Mouse (Mus musculus) liver, embryonic 16.5 days (tissue): ENCODE measurements around the gene Hist1h3c. TPM values are rescaled to one million over a fixed set of nuclear protein-coding genes. Genes with fewer than 3 reads are reported as not detected.
"Not testable (repeated sequence)": the region's sequence is repeated elsewhere in the genome, so short reads cannot be mapped to it uniquely, and the experiment has no call there.

ENCODE experiments used
- ATAC-seq: fragments of 200-750 bp; cut with Nextera tagmentation; 2 replicates; pipeline ENCODE4 v1.8.0; 2017; ENCODE audit warnings: low read depth, mild to moderate bottlenecking, moderate number of reproducible peaks, moderate library complexity
- H3K27ac ChIP-seq: fragments of 300-500 bp; sonication (generic); 2 replicates; pipeline ENCODE4 v1.5.1; 2014; ENCODE audit warnings: mild to moderate bottlenecking, low read length
- H3K27me3 ChIP-seq: fragments of 300-500 bp; sonication (generic); 2 replicates; pipeline ENCODE4 v1.6.1; 2014; ENCODE audit warnings: low read depth, low read length, mixed read lengths; ENCODE audit not compliant: control insufficient read depth, insufficient read depth
- H3K36me3 ChIP-seq: fragments of 300-500 bp; sonication (generic); 2 replicates; pipeline ENCODE4 v1.6.1; 2014; ENCODE audit warnings: mild to moderate bottlenecking; ENCODE audit not compliant: control insufficient read depth, insufficient read depth
- H3K4me1 ChIP-seq: fragments of 300-500 bp; sonication (generic); 2 replicates; pipeline ENCODE4 v1.6.1; 2014; ENCODE audit warnings: low read depth, low read length, mixed read lengths; ENCODE audit not compliant: control insufficient read depth
- H3K4me2 ChIP-seq: fragments of 300-500 bp; sonication (generic); 2 replicates; pipeline ENCODE4 v1.6.1; 2014; ENCODE audit warnings: low read depth, low read length, mixed read lengths
- H3K4me3 ChIP-seq: fragments of 300-500 bp; sonication (generic); 2 replicates; pipeline ENCODE4 v1.5.1; 2014; ENCODE audit warnings: low read depth, mild to moderate bottlenecking, low read length
- H3K9ac ChIP-seq: fragments of 300-500 bp; sonication (generic); 2 replicates; pipeline ENCODE4 v1.6.1; 2014; ENCODE audit warnings: low read depth, low read length
- H3K9me3 ChIP-seq: fragments of 300-500 bp; sonication (generic); replicated peaks from 2 replicates; pipeline ENCODE4 v1.6.1; 2016; ENCODE audit warnings: low read length; ENCODE audit not compliant: control insufficient read depth
- WGBS: fragments of 180-500 bp; shearing (Covaris S2); extraction: QIAGEN DNeasy Blood & Tissue Kit; methylation state at CpG from one replicate; pipeline ENCODE4 v1.1.7; 2014; ENCODE audit not compliant: insufficient replicate concordance; 5-methylcytosine and 5-hydroxymethylcytosine counted together
- polyA plus RNA-seq: library from polyadenylated mRNA; unstranded; fragments of >200 nt; fragmentation: Nextera tagmentation; extraction: Ambion mirVana; gene quantifications from 2 replicates; pipeline ENCODE4 v1.2.1, GENCODE M21; 2015

The Hist1h3c gene
- 4.4 and 7.4 TPM in 2 replicates for polyA plus RNA-seq

DNA sequence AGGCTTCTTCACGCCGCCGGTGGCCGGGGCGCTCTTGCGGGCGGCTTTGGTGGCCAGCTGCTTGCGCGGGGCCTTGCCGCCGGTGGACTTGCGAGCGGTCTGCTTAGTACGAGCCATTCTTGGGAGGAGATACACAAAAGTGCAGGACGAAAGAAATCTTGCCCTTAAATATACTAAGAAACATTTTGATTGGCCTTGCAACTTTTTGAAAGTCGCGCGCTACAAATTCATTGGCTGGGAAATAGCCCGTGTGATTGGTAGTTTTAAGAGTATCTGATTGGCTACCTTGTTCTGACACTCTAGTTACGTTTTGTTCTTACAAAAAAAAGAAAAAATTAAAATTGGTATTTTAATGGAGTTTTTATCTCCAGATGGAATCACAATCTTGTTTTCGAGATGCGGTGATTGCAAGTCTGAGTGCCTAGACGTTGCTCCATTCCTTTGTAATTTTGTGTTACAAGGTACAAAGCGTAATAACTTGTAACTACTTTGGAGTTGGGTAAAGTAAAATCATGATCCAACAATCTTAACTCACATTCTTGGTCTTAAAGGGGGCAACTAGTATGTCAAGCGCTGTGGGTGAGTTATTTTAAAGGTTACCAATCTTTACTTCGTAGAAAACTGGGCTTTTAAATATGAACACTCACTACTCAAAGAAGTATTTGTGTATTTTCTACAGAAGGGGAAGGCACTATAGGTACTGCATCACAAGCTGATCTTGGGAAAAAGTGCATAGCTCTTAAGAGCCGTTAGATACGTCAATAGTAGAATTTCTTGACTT lies at the start of gene Hist1h3c:
Gene Hist1h3c, minus strand, starts transcription at position 222 of the 781 bp plus-strand sequence.
- ATAC-seq = peak; percentile 56

GRCm38 (mm10) chr13:23792520-23792919 lies 47.1 kb upstream of the Hist1h3c start:
- Histone ChIP-seq H3K27ac (no peak overlapping the region), H3K4me3 (no peak overlapping the region), H3K4me1 (no peaks in the 10 kb centered on the region), H3K4me2 (no peak overlapping the region), H3K36me3 (no peaks in the 10 kb centered on the region), H3K9ac (no peak overlapping the region), H3K27me3 (no peaks in the 10 kb centered on the region), H3K9me3 (no peaks in the 10 kb centered on the region)
- ATAC-seq = no peak
- 31% methylated on average over 2 of the region's 2 CpGs for WGBS

More for the DNA sequence above, at the start of gene Hist1h3c:
- peaks cover 36% of the 10 kb centered on the region for H3K4me1 ChIP-seq
- H3K9me3 ChIP-seq = no peaks in the 10 kb centered on the region
- peak within 1 kb of the TSS; percentile 100 for H3K27ac ChIP-seq
- peak within 1 kb of the TSS; percentile 86 for H3K9ac ChIP-seq
- peak within 1 kb of the TSS; percentile 66 for H3K4me3 ChIP-seq
- H3K27me3 ChIP-seq = no peaks in the 10 kb centered on the region
- 1% methylated on average over 23 of the region's 28 CpGs for WGBS
- H3K4me2 ChIP-seq = peak within 1 kb of the TSS; percentile 76
- no peaks in the 10 kb centered on the region for H3K36me3 ChIP-seq

DNA sequence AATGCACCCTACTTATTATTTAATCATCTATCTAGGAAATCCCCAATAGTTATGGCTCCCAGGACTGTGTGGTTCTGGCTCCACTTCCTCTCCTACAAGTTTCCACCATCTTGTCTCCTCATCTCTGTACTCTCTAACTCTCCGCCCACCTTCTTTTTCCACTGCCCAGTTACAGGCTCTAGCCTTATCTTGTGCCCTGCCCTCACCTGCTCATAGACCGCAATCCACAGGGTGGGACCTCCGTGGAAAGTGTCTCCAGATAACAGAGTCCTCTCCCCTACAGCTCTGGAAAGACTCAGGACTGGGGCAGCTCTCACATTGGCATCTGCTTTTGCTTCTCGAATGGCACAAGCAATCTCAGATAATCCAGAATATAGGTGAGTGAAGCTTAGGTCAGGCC lies 33.6 kb upstream of the Hist1h3c start:
- Histone ChIP-seq H3K9ac (no peak overlapping the region), H3K9me3 (no peaks in the 10 kb centered on the region), H3K36me3 (no peaks in the 10 kb centered on the region), H3K4me2 (no peak overlapping the region), H3K4me1 (no peaks in the 10 kb centered on the region; the same call in 1 of the 2 replicates), H3K27ac (no peak overlapping the region), H3K27me3 (no peaks in the 10 kb centered on the region), H3K4me3 (no peak overlapping the region)
- WGBS = 49% methylated on average over 4 of the region's 4 CpGs
- 0 out of 2 replicates have a peak, but pooled peaks have one; percentile 11 for ATAC-seq

DNA sequence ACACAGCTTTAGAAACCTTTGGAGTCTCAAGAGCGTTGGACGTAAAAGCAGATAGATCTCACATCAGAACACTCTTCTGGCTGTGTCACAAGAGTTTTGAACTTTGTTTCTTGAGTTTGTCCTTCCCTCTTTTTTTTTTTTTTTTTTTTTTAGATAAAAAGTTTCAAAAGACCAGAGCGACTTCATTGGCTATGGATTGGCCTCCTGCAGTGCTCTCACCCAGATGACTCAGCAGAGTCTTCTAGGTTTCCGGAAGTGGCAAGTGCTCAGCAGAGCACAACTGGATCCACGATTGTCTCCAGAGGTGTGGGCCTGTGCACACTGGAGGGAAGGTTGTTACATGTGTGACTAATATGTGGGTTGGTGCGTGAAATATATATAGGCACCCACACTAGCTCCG lies 32.9 kb upstream of the Hist1h3c start:
- Histone ChIP-seq H3K9ac (no peak overlapping the region), H3K4me2 (no peak overlapping the region), H3K4me3 (no peak overlapping the region), H3K36me3 (no peaks in the 10 kb centered on the region), H3K27me3 (no peaks in the 10 kb centered on the region), H3K27ac (no peak overlapping the region), H3K4me1 (peaks cover 2% of the 10 kb centered on the region; the same call in 1 of the 2 replicates), H3K9me3 (no peaks in the 10 kb centered on the region)
- no peak for ATAC-seq
- WGBS = 72% methylated on average over 7 of the region's 7 CpGs

DNA sequence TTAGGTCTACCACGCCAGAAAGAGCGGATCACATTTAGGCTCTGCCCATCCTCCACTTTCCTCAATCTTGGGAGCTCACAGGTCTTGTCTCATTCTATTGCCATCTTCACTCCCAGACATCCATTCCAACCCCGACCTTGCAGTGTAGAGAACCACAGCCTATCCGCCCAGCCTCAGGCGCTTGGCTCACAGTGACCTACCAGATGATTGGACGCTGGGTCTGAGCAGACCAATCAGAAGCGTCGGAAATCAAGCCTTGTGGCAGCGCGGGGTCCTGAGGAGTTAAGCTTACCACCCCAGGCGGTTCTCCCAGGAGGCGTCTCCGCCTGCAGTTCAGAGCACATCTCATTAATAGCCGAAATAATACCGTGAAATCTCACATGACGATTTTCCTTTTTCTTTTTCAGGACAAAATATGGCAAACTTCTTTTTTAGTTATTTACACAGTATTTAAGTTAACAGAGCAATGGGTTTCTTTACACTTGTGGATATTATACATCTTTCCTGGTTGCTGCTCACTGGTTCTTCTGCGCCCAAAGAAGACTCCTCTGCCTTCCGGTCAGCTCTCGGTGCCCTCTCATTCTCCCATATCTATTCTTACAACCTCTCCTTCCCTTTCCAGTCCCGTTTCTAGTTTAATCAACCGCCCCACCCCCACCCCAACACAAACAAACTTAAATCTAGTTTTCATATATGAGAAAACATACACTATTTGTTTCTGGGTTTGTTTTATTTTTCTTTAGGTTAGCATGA lies 27.3 kb upstream of the Hist1h3c start:
- no peaks in the 10 kb centered on the region for H3K36me3 ChIP-seq
- WGBS = 16% methylated on average over 21 of the region's 21 CpGs
- H3K4me1 ChIP-seq = peaks cover 10% of the 10 kb centered on the region
- H3K27me3 ChIP-seq = no peaks in the 10 kb centered on the region
- no peaks in the 10 kb centered on the region for H3K9me3 ChIP-seq
- H3K9ac ChIP-seq = peak overlapping the region; percentile 24
- H3K4me3 ChIP-seq = peak overlapping the region; percentile 37
- H3K4me2 ChIP-seq = peak overlapping the region; percentile 67
- H3K27ac ChIP-seq = 0 out of 2 replicates have a peak overlapping the region, but pooled peaks have one; percentile 26
- peak; percentile 98 for ATAC-seq

- H3K4me1 ChIP-seq = peaks cover 19% of the 10 kb centered on the region
- not testable (repeated sequence) for H3K4me2 ChIP-seq, H3K36me3 ChIP-seq, H3K9ac ChIP-seq, H3K9me3 ChIP-seq, H3K27me3 ChIP-seq, H3K4me3 ChIP-seq, H3K27ac ChIP-seq, ATAC-seq
- WGBS = 63% methylated on average over 2 of the region's 2 CpGs
These were observed 24.2 kb upstream of the Hist1h3c start, which contains the start of gene Trim38 for GRCm38 (mm10) chr13:23769613-23770012. Trim38 (plus strand) TSS chr13:23769913.

- WGBS = 41% methylated on average over 5 of the region's 5 CpGs
- Histone ChIP-seq H3K27me3 (no peaks in the 10 kb centered on the region), H3K4me3 (no peak overlapping the region), H3K4me2 (no peak overlapping the region), H3K27ac (no peak overlapping the region), H3K9me3 (no peaks in the 10 kb centered on the region), H3K4me1 (peaks cover 26% of the 10 kb centered on the region), H3K9ac (no peak overlapping the region), H3K36me3 (no peaks in the 10 kb centered on the region)
- ATAC-seq = no peak
These were observed 23.5 kb upstream of the Hist1h3c start for GRCm38 (mm10) chr13:23768834-23769397.

DNA sequence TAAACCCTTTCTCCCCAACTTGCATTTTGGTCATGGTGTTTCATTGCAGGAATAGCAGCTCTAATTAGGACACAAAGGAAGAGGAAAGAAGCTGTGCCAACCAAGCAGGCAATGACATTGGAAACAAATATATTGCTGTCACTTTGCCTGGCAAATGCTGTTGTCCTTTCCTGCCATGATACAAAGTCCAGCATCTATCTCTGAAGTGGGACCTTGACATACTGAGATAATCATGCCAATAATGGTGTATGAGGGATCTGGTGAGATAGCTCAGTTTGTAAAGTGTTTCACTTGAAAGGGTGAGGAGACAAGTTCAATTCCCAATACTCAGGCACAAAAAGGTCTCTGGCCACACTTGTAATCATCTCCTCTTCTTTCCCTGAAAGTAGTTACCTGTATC lies 21.4 kb upstream of the Hist1h3c start:
- Histone ChIP-seq H3K4me1 (peaks cover 26% of the 10 kb centered on the region), H3K27me3 (no peaks in the 10 kb centered on the region), H3K4me3 (no peak overlapping the region), H3K9ac (no peak overlapping the region), H3K9me3 (no peaks in the 10 kb centered on the region), H3K27ac (no peak overlapping the region), H3K4me2 (no peak overlapping the region), H3K36me3 (no peaks in the 10 kb centered on the region)
- no peak for ATAC-seq
